Mouse (Mus musculus): Measurements from ENCODE around the gene Agap1.

DNA sequence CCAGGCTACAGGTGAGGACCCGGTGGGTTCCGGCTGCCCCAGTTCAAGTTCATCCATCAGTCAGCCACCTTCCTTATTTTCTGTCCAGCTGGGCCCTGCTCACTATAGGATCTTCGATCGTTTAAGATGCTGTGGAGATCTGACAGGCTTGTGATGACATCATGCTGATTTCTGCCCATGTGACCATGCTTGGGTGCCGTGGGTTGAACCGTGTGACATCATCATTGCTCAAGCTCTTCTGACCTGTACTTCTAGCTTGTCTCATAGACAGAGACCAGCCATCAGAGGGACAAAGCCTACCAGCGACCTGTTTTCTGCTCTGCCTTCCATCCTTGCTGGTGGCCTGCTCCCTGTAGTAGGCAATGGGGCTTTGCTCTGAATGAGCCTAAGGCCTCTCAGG lies 146.7 kb downstream of the Agap1 start:
- TF ChIP-seq CTCF (IDR thresholded peaks at IDR 0.05; ENCODE audit: control insufficient read depth, insufficient read depth, low read length), result no peak; the same call in 1 of the 2 replicates
- TF ChIP-seq POLR2A (IDR thresholded peaks at IDR 0.05; ENCODE audit: borderline replicate concordance, control insufficient read depth, low read depth, low read length), result no peak

All from bone marrow, adult 2 months (tissue).